Mouse (Mus musculus) cerebellum, postnatal 36 days (tissue): ENCODE data around the gene Ssxb9.
"Not testable (repeated sequence)": the region's sequence is repeated elsewhere in the genome, so short reads cannot be mapped to it uniquely, and the experiment has no call there.

Experiments
- DNase-seq, 2 experiments: peaks; one replicate each; pipeline ENCODE4 v3.0.0; 2021 to 2022; ENCODE audit warnings: mixed read lengths in 2 of 2

The Ssxb9 gene

DNA sequence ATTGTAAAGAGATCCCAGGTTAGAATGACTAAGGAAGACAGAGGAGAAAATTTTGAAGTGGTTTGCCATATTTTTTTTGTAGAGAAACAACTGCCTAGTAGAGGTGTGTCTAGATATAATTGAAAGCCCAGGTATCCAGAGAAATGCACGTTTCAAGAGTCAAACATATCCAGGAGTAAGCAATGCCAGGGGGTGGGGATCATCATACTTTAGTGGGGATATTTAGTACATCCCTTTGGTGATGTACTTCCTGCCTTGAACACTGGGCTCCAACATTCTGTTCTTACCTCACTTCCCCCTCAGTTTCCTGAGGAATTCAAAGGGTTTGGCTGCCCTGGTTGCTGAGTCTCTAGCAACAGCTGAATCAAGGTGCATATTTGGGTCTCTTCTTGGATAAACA lies at the start of gene Ssxb9:
TSS of gene Ssxb9 (plus strand) at position 301 of the 400 bp plus-strand sequence.
- DNase-seq = not testable (repeated sequence)

GRCm38 (mm10) chrX:8327124-8327523 lies 39.7 kb upstream of the Ssxb9 start, which contains the start of gene Ssxb10:
Ssxb10 (plus strand) TSS chrX:8327424.
- no peak for DNase-seq

DNA sequence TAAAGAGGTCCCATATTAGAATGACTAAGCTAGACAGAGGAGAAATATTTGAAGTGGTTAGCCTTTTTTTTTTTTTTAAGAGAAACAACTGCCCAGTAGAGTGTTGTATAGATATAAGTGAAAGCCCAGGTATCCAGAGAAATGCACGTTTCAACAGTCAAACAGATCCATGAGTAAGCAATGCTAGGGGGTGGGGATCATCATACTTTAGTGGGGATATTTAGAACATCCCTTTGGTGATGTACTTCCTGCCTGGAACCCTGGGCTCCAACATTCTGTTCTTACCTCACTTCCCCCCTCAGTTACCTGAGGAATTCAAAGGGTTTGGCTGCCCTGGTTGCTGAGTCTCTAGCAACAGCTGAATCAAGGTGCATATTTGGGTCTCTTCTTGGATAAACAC lies 46.2 kb downstream of the Ssxb9 start, which contains the start of gene Ssxb1:
TSS of gene Ssxb1 (plus strand) at position 301 of the 400 bp plus-strand sequence.
- not testable (repeated sequence) for DNase-seq
